ENCODE assay signal across 12 mouse cellular contexts in genomic region chr6:72543265-72543850, GRCm38 (mm10). TPM values are rescaled to one million over a fixed set of nuclear protein-coding genes. Genes with fewer than 3 reads are reported as not detected.
DNase-seq lines count a peak whose midpoint lies in the region; ATAC-seq lines count a peak whose summit lies in the region.
"Had no signal": no experiment of that assay in that cellular context is flagged by ENCODE, and none has a peak within 500 bp of the region (broad histone marks: within the 10 kb centered on the region; RNA-seq: fewer than 3 reads in every experiment).

No protein-coding gene starts in this region.

- H3K27me3 ChIP-seq in embryonic facial prominence, embryonic 12.5 days, result no peaks in the 10 kb centered on the region
- 0 out of 2 replicates have a peak, but pooled peaks cover 8% of the 10 kb centered on the region for H3K27me3 ChIP-seq in embryonic facial prominence, embryonic 10.5 days (replicated peaks; ENCODE audit: low read depth, poor library complexity, severe bottlenecking)
- H3K27me3 ChIP-seq: megakaryocyte, embryonic 14.5 days had no signal

- H3K4me3 ChIP-seq in embryonic facial prominence, embryonic 12.5 days, result no peak overlapping the region
- no peak overlapping the region for H3K4me3 ChIP-seq in embryonic facial prominence, embryonic 10.5 days
- H3K4me3 ChIP-seq: forebrain, embryonic 13.5 days had no signal

- no peaks in the 10 kb centered on the region for H3K36me3 ChIP-seq in embryonic facial prominence, embryonic 12.5 days
- no peaks in the 10 kb centered on the region for H3K36me3 ChIP-seq in embryonic facial prominence, embryonic 10.5 days (replicated peaks)
- H3K36me3 ChIP-seq: heart, embryonic 10.5 days had no signal

- peak overlapping the region; percentile 65; the same call in 1 of the 2 replicates for H3K27ac ChIP-seq in embryonic facial prominence, embryonic 12.5 days
- H3K27ac ChIP-seq in embryonic facial prominence, embryonic 10.5 days (replicated peaks), result no peak overlapping the region
- H3K27ac ChIP-seq: forebrain, embryonic 13.5 days had no signal

- DNase-seq in embryonic facial prominence, embryonic 10.5 days (ENCODE audit: low spot score), result no peak
- peak; percentile 54 for DNase-seq in retina, postnatal 1 day
- DNase-seq in retina, embryonic 14.5 days (ENCODE audit: low spot score), result no peak
- peak; percentile 62 for DNase-seq in kidney, postnatal 10 days
- no peak for DNase-seq in T-cell, adult 2 months (ENCODE audit: low spot score)
- no peak for DNase-seq in urinary bladder, postnatal 4 days (ENCODE audit: low spot score in 2 of 2)
- DNase-seq in ovary, postnatal 10 days (ENCODE audit: low spot score), result no peak

- no peak overlapping the region for H3K4me2 ChIP-seq in embryonic facial prominence, embryonic 12.5 days (replicated peaks)

- WGBS in embryonic facial prominence, embryonic 12.5 days, result 72% methylated on average over 12 of the region's 12 CpGs
- 76% methylated on average over 12 of the region's 12 CpGs for WGBS in embryonic facial prominence, embryonic 10.5 days

- H3K4me1 ChIP-seq in embryonic facial prominence, embryonic 12.5 days, result peaks cover 11% of the 10 kb centered on the region
- H3K4me1 ChIP-seq in embryonic facial prominence, embryonic 10.5 days, result peaks cover 22% of the 10 kb centered on the region

- no peak for ATAC-seq in embryonic facial prominence, embryonic 12.5 days (ENCODE audit: insufficient number of reproducible peaks, insufficient read depth, low FRiP score, low TSS enrichment)
- ATAC-seq: forebrain, embryonic 13.5 days had no signal

- H3K9ac ChIP-seq in embryonic facial prominence, embryonic 12.5 days, result no peak overlapping the region
- H3K9ac ChIP-seq: forebrain, embryonic 13.5 days had no signal

- H3K9me3 ChIP-seq in embryonic facial prominence, embryonic 12.5 days, result no peaks in the 10 kb centered on the region
- H3K9me3 ChIP-seq in embryonic facial prominence, embryonic 10.5 days, result no peaks in the 10 kb centered on the region
- H3K9me3 ChIP-seq: heart, embryonic 10.5 days had no signal

RNA-seq across cellular contexts. Expression of gene Capg, which starts 0.8 kb away (rescaled TPM):
- 25.9 and 28.0 TPM in 2 replicates for polyA plus RNA-seq in embryonic facial prominence, embryonic 12.5 days (2016; fragmentation: Nextera tagmentation; extraction: Ambion mirVana)
- polyA plus RNA-seq in embryonic facial prominence, embryonic 10.5 days (2016; fragmentation: Nextera tagmentation; extraction: Ambion mirVana), result 14.8 and 16.0 TPM in 2 replicates

RNA-seq across cellular contexts. Expression of gene Sh2d6, which starts 21.9 kb away (rescaled TPM):
- not detected in 2 replicates for polyA plus RNA-seq in embryonic facial prominence, embryonic 12.5 days (2016; fragmentation: Nextera tagmentation; extraction: Ambion mirVana)
- 0.16 and 0.19 TPM in 2 replicates for polyA plus RNA-seq in embryonic facial prominence, embryonic 10.5 days (2016; fragmentation: Nextera tagmentation; extraction: Ambion mirVana)
- polyA plus RNA-seq: heart, embryonic 10.5 days; inflammation-experienced regulatory T-cells, adult 6 months had no signal

RNA-seq across cellular contexts. Expression of gene Elmod3, which starts 54.9 kb away (rescaled TPM):
- polyA plus RNA-seq in embryonic facial prominence, embryonic 12.5 days (2016; fragmentation: Nextera tagmentation; extraction: Ambion mirVana), result 14.2 and 16.4 TPM in 2 replicates
- 13.9 and 14.8 TPM in 2 replicates for polyA plus RNA-seq in embryonic facial prominence, embryonic 10.5 days (2016; fragmentation: Nextera tagmentation; extraction: Ambion mirVana)

RNA-seq across cellular contexts. Expression of gene Retsat, which starts 54.9 kb away (rescaled TPM):
- polyA plus RNA-seq in embryonic facial prominence, embryonic 12.5 days (2016; fragmentation: Nextera tagmentation; extraction: Ambion mirVana), result 9.5 and 10.3 TPM in 2 replicates
- polyA plus RNA-seq in embryonic facial prominence, embryonic 10.5 days (2016; fragmentation: Nextera tagmentation; extraction: Ambion mirVana), result 8.6 and 8.9 TPM in 2 replicates

Comparison
In these comparisons a context has a peak if more than half of its experiments do, and no peak if none do; other contexts are left out.
1. DNase-seq: peak in retina, postnatal 1 day (single experiment) and kidney, postnatal 10 days (single experiment); none in embryonic facial prominence, embryonic 10.5 days (single experiment), retina, embryonic 14.5 days (single experiment), T-cell, adult 2 months (single experiment), urinary bladder, postnatal 4 days (0 of 2) and ovary, postnatal 10 days (single experiment).